ENCODE assay signal across 18 mouse cellular contexts in the genomic region with DNA sequence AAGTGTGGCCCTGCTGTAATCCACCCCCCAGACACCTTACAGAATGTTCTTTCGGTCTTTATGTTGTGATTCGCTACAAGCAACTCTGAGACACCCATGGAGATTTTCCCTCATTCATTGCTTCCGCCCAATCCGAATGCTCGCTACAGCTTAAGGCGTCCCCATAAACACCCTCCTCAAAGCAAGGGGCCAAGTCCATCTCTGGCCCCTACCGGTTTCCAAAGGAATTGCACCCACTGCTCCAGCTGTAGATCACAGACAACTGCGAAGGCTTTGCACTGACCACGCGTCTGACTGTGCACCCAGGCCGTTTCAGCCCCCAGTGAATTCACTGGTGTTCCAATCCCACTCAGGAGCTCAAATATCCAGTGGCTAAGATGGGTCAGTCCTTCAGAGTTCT.
DNase-seq lines count a peak whose midpoint lies in the region; ATAC-seq and TF ChIP-seq lines count a peak whose summit lies in the region.
"Had no signal": no experiment of that assay in that cellular context is flagged by ENCODE, and none has a peak within 500 bp of the region (broad histone marks: within the 10 kb centered on the region; RNA-seq: fewer than 3 reads in every experiment).

No protein-coding gene starts in this region.

- peak; percentile 25 for DNase-seq in CD4-positive, CD25-positive, alpha-beta regulatory T cell, adult 2 months (ENCODE audit: low read depth, low spot score)
- DNase-seq in liver, embryonic 14.5 days (ENCODE audit: low read depth in 3 of 3, low spot score in 3 of 3), result no peak
- DNase-seq in liver, result no peak
- peak; percentile 29 for DNase-seq in induced T-regulatory cell, adult 2 months (ENCODE audit: low read depth)
- no peak for DNase-seq in midbrain, postnatal 0 days (ENCODE audit: low spot score)
- DNase-seq in cerebellum, postnatal 10 days, result no peak
- DNase-seq: adrenal gland, postnatal 25 days; embryo, embryonic 11 days; heart, adult 18-20 months; heart, postnatal 4 days; kidney, postnatal 14 days; lung, postnatal 4 days had no signal

- peak; percentile 46 for TF ChIP-seq CTCF in liver, embryonic 14.5 days (IDR thresholded peaks at IDR 0.05; ENCODE audit: low read depth)
- peak; percentile 96 for TF ChIP-seq CTCF in E14TG2a.4 (conservative IDR thresholded peaks at IDR 0.05; ENCODE audit: low read length)
- TF ChIP-seq CTCF in midbrain, postnatal 0 days (IDR thresholded peaks at IDR 0.05), result no peak

- no peaks in the 10 kb centered on the region for H3K4me1 ChIP-seq in liver, embryonic 14.5 days (replicated peaks; ENCODE audit: control insufficient read depth in 2 of 2, insufficient read depth in 2 of 2, low read length in 1 of 2)
- H3K4me1 ChIP-seq in E14TG2a.4 (replicated peaks; ENCODE audit: low read depth, low read length), result peaks cover 19% of the 10 kb centered on the region
- H3K4me1 ChIP-seq in midbrain, postnatal 0 days (ENCODE audit: insufficient read depth, low read length), result no peaks in the 10 kb centered on the region
- H3K4me1 ChIP-seq: limb, embryonic 12.5 days had no signal

- no peak for TF ChIP-seq EP300 in liver, embryonic 14.5 days (IDR thresholded peaks at IDR 0.05; ENCODE audit: low read depth)

- 73% methylated on average over 11 of the region's 11 CpGs for WGBS in liver, embryonic 14.5 days (ENCODE audit: insufficient replicate concordance)
- WGBS in midbrain, postnatal 0 days, result 88% methylated on average over 11 of the region's 11 CpGs

- H3K9me3 ChIP-seq in liver, embryonic 14.5 days (ENCODE audit: control insufficient read depth, low read length), result no peaks in the 10 kb centered on the region
- H3K9me3 ChIP-seq in E14TG2a.4 (ENCODE audit: low read length), result peaks cover 3% of the 10 kb centered on the region; the same call in 1 of the 2 replicates
- no peaks in the 10 kb centered on the region for H3K9me3 ChIP-seq in midbrain, postnatal 0 days (ENCODE audit: low read length)

- ATAC-seq in CD4-positive, CD25-positive, alpha-beta regulatory T cell, adult 4 months, result no peak
- ATAC-seq in liver, embryonic 14.5 days (ENCODE audit: insufficient read depth), result no peak
- ATAC-seq in midbrain, postnatal 0 days (ENCODE audit: low FRiP score), result no peak
- ATAC-seq: intestine, embryonic 16.5 days; midbrain, embryonic 16.5 days had no signal

- H3K9ac ChIP-seq in liver, embryonic 14.5 days (replicated peaks), result no peak overlapping the region
- H3K9ac ChIP-seq in midbrain, postnatal 0 days (replicated peaks; ENCODE audit: low read length, poor library complexity, severe bottlenecking), result no peak overlapping the region
- H3K9ac ChIP-seq: limb, embryonic 12.5 days; neural tube, embryonic 13.5 days had no signal

- no peak overlapping the region for H3K4me3 ChIP-seq in liver, embryonic 14.5 days (ENCODE audit: insufficient read depth in 1 of 2, low read depth in 2 of 2, low read length in 2 of 2)
- no peak overlapping the region for H3K4me3 ChIP-seq in E14TG2a.4 (replicated peaks; ENCODE audit: low read length)
- H3K4me3 ChIP-seq in midbrain, postnatal 0 days (ENCODE audit: low read depth, low read length), result no peak overlapping the region
- H3K4me3 ChIP-seq: limb, embryonic 12.5 days; neural tube, embryonic 13.5 days had no signal

- H3K27ac ChIP-seq in liver, embryonic 14.5 days, result no peak overlapping the region
- no peak overlapping the region for H3K27ac ChIP-seq in midbrain, postnatal 0 days (ENCODE audit: low read depth, low read length)
- H3K27ac ChIP-seq: limb, embryonic 12.5 days; neural tube, embryonic 13.5 days had no signal

- no peaks in the 10 kb centered on the region for H3K27me3 ChIP-seq in liver, embryonic 14.5 days (ENCODE audit: control insufficient read depth, insufficient read depth, low read length)
- no peaks in the 10 kb centered on the region for H3K27me3 ChIP-seq in E14TG2a.4 (ENCODE audit: insufficient read depth, low read length)
- H3K27me3 ChIP-seq in midbrain, postnatal 0 days (ENCODE audit: insufficient read depth, low read length), result no peaks in the 10 kb centered on the region
- H3K27me3 ChIP-seq: limb, embryonic 12.5 days; neural tube, embryonic 13.5 days had no signal

- H3K4me2 ChIP-seq in liver, embryonic 14.5 days (ENCODE audit: low read depth), result no peak overlapping the region
- no peak overlapping the region for H3K4me2 ChIP-seq in midbrain, postnatal 0 days (ENCODE audit: low read depth, low read length, poor library complexity, severe bottlenecking)
- H3K4me2 ChIP-seq: limb, embryonic 12.5 days; neural tube, embryonic 13.5 days had no signal

- H3K36me3 ChIP-seq in liver, embryonic 14.5 days (replicated peaks; ENCODE audit: control insufficient read depth, insufficient read depth, low read depth), result no peaks in the 10 kb centered on the region
- H3K36me3 ChIP-seq in E14TG2a.4 (ENCODE audit: insufficient read depth, low read length), result no peaks in the 10 kb centered on the region
- no peaks in the 10 kb centered on the region for H3K36me3 ChIP-seq in midbrain, postnatal 0 days (ENCODE audit: insufficient read depth, low read length)
- H3K36me3 ChIP-seq: limb, embryonic 12.5 days; neural tube, embryonic 13.5 days had no signal

Comparison
In these comparisons a context has a peak if more than half of its experiments do, and no peak if none do; other contexts are left out.
1. DNase-seq: peak in CD4-positive, CD25-positive, alpha-beta regulatory T cell, adult 2 months (single experiment) and induced T-regulatory cell, adult 2 months (single experiment); none in liver, embryonic 14.5 days (0 of 3), liver (single experiment), midbrain, postnatal 0 days (single experiment) and cerebellum, postnatal 10 days (0 of 2).